Mouse (Mus musculus) kidney, adult 11 months (tissue): ENCODE results near the gene Bcam.
"Not testable (repeated sequence)": the region's sequence is repeated elsewhere in the genome, so short reads cannot be mapped to it uniquely, and the experiment has no call there.

ENCODE experiments used
- DNase-seq: peaks from one replicate; pipeline ENCODE4 v3.0.0; 2022

The Bcam gene

GRCm38 (mm10) chr7:19770984-19771391 lies at the start of gene Bcam:
Gene Bcam, minus strand, starts transcription at chr7:19771016.
- DNase-seq: peak; percentile 73

GRCm38 (mm10) chr7:19818875-19819274 lies 48.1 kb upstream of the Bcam start:
- no peak for DNase-seq

GRCm38 (mm10) chr7:19818440-19818839 lies 47.6 kb upstream of the Bcam start:
- no peak for DNase-seq

GRCm38 (mm10) chr7:19817382-19818105 lies 46.7 kb upstream of the Bcam start:
- DNase-seq: no peak

- DNase-seq: peak; percentile 84
Measured at GRCm38 (mm10) chr7:19816224-19816771, 45.5 kb upstream of the Bcam start.

GRCm38 (mm10) chr7:19815296-19816223 lies 44.7 kb upstream of the Bcam start:
- no peak for DNase-seq

GRCm38 (mm10) chr7:19813579-19814122 lies 42.8 kb upstream of the Bcam start:
- no peak for DNase-seq

GRCm38 (mm10) chr7:19813161-19813560 lies 42.3 kb upstream of the Bcam start:
- no peak for DNase-seq

- peak; percentile 82 for DNase-seq
Measured at GRCm38 (mm10) chr7:19811114-19811513, 40.3 kb upstream of the Bcam start.

- DNase-seq: peak; percentile 56
Measured at GRCm38 (mm10) chr7:19809369-19809768, 38.6 kb upstream of the Bcam start.

- no peak for DNase-seq
Measured at GRCm38 (mm10) chr7:19806356-19806969, 35.6 kb upstream of the Bcam start.

- DNase-seq: peak; percentile 52
Measured at GRCm38 (mm10) chr7:19802995-19803394, 32.2 kb upstream of the Bcam start.

GRCm38 (mm10) chr7:19800764-19801163 lies 29.9 kb upstream of the Bcam start:
- peak; percentile 51 for DNase-seq

GRCm38 (mm10) chr7:19796697-19797588 lies 26.1 kb upstream of the Bcam start, which contains the start of gene Cblc:
Gene Cblc, minus strand, starts transcription at chr7:19796809.
- peak; percentile 93 for DNase-seq

- peak; percentile 54 for DNase-seq
Measured at GRCm38 (mm10) chr7:19796254-19796653, 25.4 kb upstream of the Bcam start.

- DNase-seq: no peak
Measured at GRCm38 (mm10) chr7:19795236-19795635, 24.4 kb upstream of the Bcam start.

GRCm38 (mm10) chr7:19792701-19793630 lies 22.1 kb upstream of the Bcam start:
- DNase-seq: peak; percentile 75

GRCm38 (mm10) chr7:19791504-19791903 lies 20.7 kb upstream of the Bcam start:
- DNase-seq: not testable (repeated sequence)

- peak; percentile 74 for DNase-seq
Measured at GRCm38 (mm10) chr7:19789904-19790347, 19.1 kb upstream of the Bcam start.

GRCm38 (mm10) chr7:19785874-19786458 lies 15.2 kb upstream of the Bcam start:
- no peak for DNase-seq
